14 mouse cellular contexts compared by ENCODE assay signal in genomic region chr3:135573051-135573450, GRCm38 (mm10).
DNase-seq lines count a peak whose midpoint lies in the region; ATAC-seq lines count a peak whose summit lies in the region.
"Had no signal": no experiment of that assay in that cellular context is flagged by ENCODE, and none has a peak within 500 bp of the region (broad histone marks: within the 10 kb centered on the region; RNA-seq: fewer than 3 reads in every experiment).

No protein-coding gene starts in this region.

- 0 out of 2 replicates have a peak, but pooled peaks have one; percentile 40 for ATAC-seq in kidney, embryonic 14.5 days (ENCODE audit: low FRiP score, low TSS enrichment)
- no peak for ATAC-seq in inflammation-experienced regulatory T-cells, adult 6 months
- ATAC-seq: forebrain, embryonic 14.5 days; midbrain, embryonic 16.5 days had no signal

- H3K9ac ChIP-seq in kidney, embryonic 14.5 days (ENCODE audit: low read depth, low read length): no peak overlapping the region
- H3K9ac ChIP-seq: heart, embryonic 15.5 days; neural tube, embryonic 15.5 days had no signal

- H3K4me1 ChIP-seq in kidney, embryonic 14.5 days (ENCODE audit: control insufficient read depth, insufficient read depth, low read length): peaks cover 5% of the 10 kb centered on the region; the same call in 1 of the 2 replicates
- no peaks in the 10 kb centered on the region for H3K4me1 ChIP-seq in forebrain, embryonic 10.5 days
- H3K4me1 ChIP-seq: neural tube, embryonic 15.5 days had no signal

- H3K36me3 ChIP-seq in kidney, embryonic 14.5 days (ENCODE audit: control insufficient read depth, insufficient read depth, low read length): no peaks in the 10 kb centered on the region
- no peaks in the 10 kb centered on the region for H3K36me3 ChIP-seq in forebrain, embryonic 10.5 days (replicated peaks)
- H3K36me3 ChIP-seq: neural tube, embryonic 15.5 days had no signal

- no peak overlapping the region for H3K4me2 ChIP-seq in kidney, embryonic 14.5 days (replicated peaks; ENCODE audit: low read depth, low read length)
- H3K4me2 ChIP-seq: heart, embryonic 15.5 days; liver, embryonic 11.5 days; neural tube, embryonic 15.5 days had no signal

- H3K27ac ChIP-seq in kidney, embryonic 14.5 days (ENCODE audit: low read depth, low read length): no peak overlapping the region
- no peak overlapping the region for H3K27ac ChIP-seq in forebrain, embryonic 10.5 days
- H3K27ac ChIP-seq: heart, embryonic 15.5 days; neural tube, embryonic 15.5 days had no signal

- no peak overlapping the region for H3K4me3 ChIP-seq in kidney, embryonic 14.5 days (ENCODE audit: low read length)
- no peak overlapping the region for H3K4me3 ChIP-seq in forebrain, embryonic 10.5 days
- H3K4me3 ChIP-seq: heart, embryonic 15.5 days; neural tube, embryonic 15.5 days had no signal

- DNase-seq in kidney, adult 18-20 months: no peak
- DNase-seq in adipocyte (ENCODE audit: low spot score): peak; percentile 57
- peak; percentile 64 for DNase-seq in fibroblast of lung, adult 2 months (ENCODE audit: low read depth)
- DNase-seq in lung, postnatal 36 days: peak; percentile 48
- DNase-seq in forebrain, embryonic 10.5 days (ENCODE audit: extremely low spot score, low spot score): no peak
- DNase-seq: cerebellum, adult 11 months; thymus, adult 2 months had no signal

- no peaks in the 10 kb centered on the region for H3K9me3 ChIP-seq in kidney, embryonic 14.5 days (ENCODE audit: control insufficient read depth, low read length)
- H3K9me3 ChIP-seq in forebrain, embryonic 10.5 days: no peaks in the 10 kb centered on the region
- H3K9me3 ChIP-seq: heart, embryonic 15.5 days; neural tube, embryonic 15.5 days had no signal

- 34% methylated on average over 6 of the region's 6 CpGs for WGBS in kidney, embryonic 14.5 days
- WGBS in forebrain, embryonic 10.5 days: 79% methylated on average over 6 of the region's 6 CpGs

- H3K27me3 ChIP-seq in kidney, embryonic 14.5 days (ENCODE audit: control insufficient read depth, insufficient read depth, low read length): no peaks in the 10 kb centered on the region
- no peaks in the 10 kb centered on the region for H3K27me3 ChIP-seq in forebrain, embryonic 10.5 days (ENCODE audit: poor library complexity, severe bottlenecking)
- H3K27me3 ChIP-seq: heart, embryonic 15.5 days; neural tube, embryonic 15.5 days had no signal

Comparison
In these comparisons a context has a peak if more than half of its experiments do, and no peak if none do; other contexts are left out.
1. DNase-seq: peak in adipocyte (single experiment), fibroblast of lung, adult 2 months (single experiment) and lung, postnatal 36 days (single experiment); none in kidney, adult 18-20 months (single experiment) and forebrain, embryonic 10.5 days (single experiment).